11 mouse cellular contexts compared by ENCODE assay signal in genomic region chr14:105890516-105891231, GRCm38 (mm10). TPM values are rescaled to one million over a fixed set of nuclear protein-coding genes. Genes with fewer than 3 reads are reported as not detected.
DNase-seq lines count a peak whose midpoint lies in the region; ATAC-seq and TF ChIP-seq lines count a peak whose summit lies in the region.
"Had no signal": no experiment of that assay in that cellular context is flagged by ENCODE, and none has a peak within 500 bp of the region (broad histone marks: within the 10 kb centered on the region; RNA-seq: fewer than 3 reads in every experiment).

No protein-coding gene starts in this region.

- H3K4me2 ChIP-seq in heart, embryonic 15.5 days, result no peak overlapping the region; the same call in 1 of the 2 replicates
- H3K4me2 ChIP-seq in lung, postnatal 0 days (replicated peaks; ENCODE audit: low read depth, low read length), result no peak overlapping the region
- no peak overlapping the region; the same call in 1 of the 2 replicates for H3K4me2 ChIP-seq in embryonic facial prominence, embryonic 13.5 days
- H3K4me2 ChIP-seq in stomach, embryonic 15.5 days, result no peak overlapping the region
- H3K4me2 ChIP-seq: forebrain, embryonic 13.5 days had no signal

- H3K4me1 ChIP-seq in heart, embryonic 15.5 days (replicated peaks), result peaks cover 27% of the 10 kb centered on the region
- H3K4me1 ChIP-seq in lung, postnatal 0 days (ENCODE audit: insufficient read depth, low read depth, low read length), result peaks cover 8% of the 10 kb centered on the region; the same call in 1 of the 2 replicates
- H3K4me1 ChIP-seq in embryonic facial prominence, embryonic 13.5 days, result peaks cover 36% of the 10 kb centered on the region
- H3K4me1 ChIP-seq in stomach, embryonic 15.5 days, result peaks cover 22% of the 10 kb centered on the region

- no peak overlapping the region for H3K9ac ChIP-seq in heart, embryonic 15.5 days
- H3K9ac ChIP-seq in lung, postnatal 0 days (replicated peaks; ENCODE audit: low read depth), result no peak overlapping the region
- H3K9ac ChIP-seq in embryonic facial prominence, embryonic 13.5 days, result no peak overlapping the region
- no peak overlapping the region for H3K9ac ChIP-seq in stomach, embryonic 15.5 days
- H3K9ac ChIP-seq: forebrain, embryonic 13.5 days had no signal

- no peak for TF ChIP-seq CTCF in lung, postnatal 0 days (IDR thresholded peaks at IDR 0.05)

- H3K27me3 ChIP-seq in heart, embryonic 15.5 days, result no peaks in the 10 kb centered on the region
- H3K27me3 ChIP-seq in lung, postnatal 0 days (replicated peaks; ENCODE audit: insufficient read depth, low read length), result no peaks in the 10 kb centered on the region
- H3K27me3 ChIP-seq in embryonic facial prominence, embryonic 13.5 days, result no peaks in the 10 kb centered on the region
- H3K27me3 ChIP-seq in stomach, embryonic 15.5 days (replicated peaks), result no peaks in the 10 kb centered on the region

- H3K36me3 ChIP-seq in heart, embryonic 15.5 days, result 0 out of 2 replicates have a peak, but pooled peaks cover 8% of the 10 kb centered on the region
- no peaks in the 10 kb centered on the region for H3K36me3 ChIP-seq in lung, postnatal 0 days (ENCODE audit: insufficient read depth, low read length)
- H3K36me3 ChIP-seq in embryonic facial prominence, embryonic 13.5 days, result peaks cover 17% of the 10 kb centered on the region
- H3K36me3 ChIP-seq in stomach, embryonic 15.5 days, result 0 out of 2 replicates have a peak, but pooled peaks cover 6% of the 10 kb centered on the region

- TF ChIP-seq EP300 in lung, postnatal 0 days (IDR thresholded peaks at IDR 0.05), result peak; percentile 58

- no peak for DNase-seq in heart, postnatal 25 days (ENCODE audit: low spot score)
- DNase-seq in lung, postnatal 0 days (ENCODE audit: low spot score), result peak; percentile 69
- DNase-seq in lung, postnatal 36 days, result no peak
- DNase-seq in left cerebral cortex, postnatal 36 days (ENCODE audit: low spot score in 2 of 2), result no peak
- DNase-seq: adrenal gland, postnatal 14 days; right cerebral cortex, adult 18-20 months had no signal

- 29% methylated on average over 5 of the region's 5 CpGs for WGBS in heart, embryonic 15.5 days
- WGBS in lung, postnatal 0 days, result 8% methylated on average over 5 of the region's 5 CpGs
- 26% methylated on average over 5 of the region's 5 CpGs for WGBS in embryonic facial prominence, embryonic 13.5 days
- 20% methylated on average over 5 of the region's 5 CpGs for WGBS in stomach, embryonic 15.5 days

- ATAC-seq in heart, embryonic 15.5 days (replicated peaks; ENCODE audit: insufficient number of reproducible peaks, insufficient read depth, low FRiP score, low read depth), result no peak
- peak; percentile 28 for ATAC-seq in lung, postnatal 0 days
- no peak for ATAC-seq in embryonic facial prominence, embryonic 13.5 days (ENCODE audit: insufficient number of reproducible peaks, insufficient read depth, low FRiP score, low TSS enrichment, low read depth)
- no peak for ATAC-seq in stomach, embryonic 15.5 days (ENCODE audit: insufficient read depth, low FRiP score, low read depth)
- no peak for ATAC-seq in megakaryocyte progenitor cell, adult 5-6 weeks (replicated peaks; ENCODE audit: poor library complexity)
- ATAC-seq: forebrain, embryonic 13.5 days had no signal

- no peaks in the 10 kb centered on the region for H3K9me3 ChIP-seq in heart, embryonic 15.5 days (replicated peaks)
- H3K9me3 ChIP-seq in lung, postnatal 0 days (ENCODE audit: low read length), result no peaks in the 10 kb centered on the region
- H3K9me3 ChIP-seq in embryonic facial prominence, embryonic 13.5 days, result no peaks in the 10 kb centered on the region
- H3K9me3 ChIP-seq in stomach, embryonic 15.5 days, result no peaks in the 10 kb centered on the region
- H3K9me3 ChIP-seq: forebrain, embryonic 13.5 days had no signal

- peak overlapping the region; percentile 56 for H3K27ac ChIP-seq in heart, embryonic 15.5 days
- peak overlapping the region; percentile 74 for H3K27ac ChIP-seq in lung, postnatal 0 days (ENCODE audit: low read length)
- H3K27ac ChIP-seq in embryonic facial prominence, embryonic 13.5 days, result peak overlapping the region; percentile 53
- H3K27ac ChIP-seq in stomach, embryonic 15.5 days, result peak overlapping the region; percentile 48
- H3K27ac ChIP-seq: forebrain, embryonic 13.5 days had no signal

- H3K4me3 ChIP-seq in heart, embryonic 15.5 days, result no peak overlapping the region
- no peak overlapping the region for H3K4me3 ChIP-seq in lung, postnatal 0 days (ENCODE audit: low read depth, low read length)
- no peak overlapping the region for H3K4me3 ChIP-seq in embryonic facial prominence, embryonic 13.5 days
- no peak overlapping the region for H3K4me3 ChIP-seq in stomach, embryonic 15.5 days (replicated peaks)
- H3K4me3 ChIP-seq: forebrain, embryonic 13.5 days had no signal

- intact Hi-C loops in heart, postnatal 25 days (cut with DNase I), result loop anchor here (10.0 kb wide), 3 partner anchors 216 to 716 kb away; partner anchors contain the start of gene Rbm26
- intact Hi-C loops in left cerebral cortex, postnatal 36 days (cut with DNase I), result loop anchor here (5.0 kb wide), 1 partner anchor 108 kb away; no protein-coding TSS in a partner anchor

RNA-seq across cellular contexts. Expression of gene Spry2, which starts 5.9 kb away (rescaled TPM):
- 43.2 and 72.3 TPM in 2 replicates for polyA plus RNA-seq in heart, embryonic 15.5 days (2015; fragmentation: Nextera tagmentation; extraction: Ambion mirVana)
- total RNA-seq in heart, postnatal 25 days (2021), result 10 to 100 TPM; 28.7 to 29.0 TPM
- polyA plus RNA-seq in lung, postnatal 0 days (2015; fragmentation: Nextera tagmentation; extraction: Ambion mirVana), result 88.9 and 99.8 TPM in 2 replicates
- polyA plus RNA-seq in embryonic facial prominence, embryonic 13.5 days (2015; fragmentation: Nextera tagmentation; extraction: Ambion mirVana), result 36.6 and 48.0 TPM in 2 replicates
- polyA plus RNA-seq in stomach, embryonic 15.5 days (2015; fragmentation: Nextera tagmentation; extraction: Ambion mirVana), result 53.3 and 53.8 TPM in 2 replicates
- 10 to 100 TPM; 92.0 to 97.1 TPM for total RNA-seq in left cerebral cortex, postnatal 36 days (2021)
- total RNA-seq in megakaryocyte progenitor cell, adult 5-6 weeks (2015), result 11.6 and 16.3 TPM in 2 replicates
- 7.1 and 9.9 TPM in 2 replicates for total RNA-seq in megakaryocyte progenitor cell, adult 5-6 weeks (2017)
